Mouse (Mus musculus) cerebellum, adult 2 months (tissue): ENCODE measurements around the gene Slc22a12. TPM values are rescaled to one million over a fixed set of nuclear protein-coding genes. Genes with fewer than 3 reads are reported as not detected.

Experiments
- DNase-seq, 2 experiments: peaks; one replicate each; pipeline ENCODE4 v3.0.0; 2021
- H3K27ac ChIP-seq: fragments of 200-500 bp; 2 replicates; pipeline ENCODE4 v1.5.1; 2012; ENCODE audit warnings: low read length, control low read depth, inconsistent platforms; ENCODE audit not compliant: insufficient read depth
- H3K27me3 ChIP-seq: fragments of 200-500 bp; 2 replicates; pipeline ENCODE4 v1.6.1; 2012; ENCODE audit warnings: inconsistent platforms, mild to moderate bottlenecking, low read length, moderate library complexity; ENCODE audit not compliant: control insufficient read depth, insufficient read depth
- H3K4me1 ChIP-seq: fragments of 200-500 bp; 2 replicates; pipeline ENCODE4 v1.6.1; 2011; ENCODE audit warnings: low read length; ENCODE audit not compliant: control insufficient read depth, insufficient read depth
- H3K4me3 ChIP-seq: fragments of 200-500 bp; replicated peaks from 2 replicates; pipeline ENCODE3; 2011; ENCODE audit warnings: mild to moderate bottlenecking, low read depth, low read length, control low read depth; ENCODE audit not compliant: insufficient read depth
- CTCF ChIP-seq: fragments of 200-500 bp; IDR thresholded peaks from 2 replicates; pipeline ENCODE4 v1.5.1; 2011; ENCODE audit warnings: low read depth, mild to moderate bottlenecking, control low read depth, low read length, moderate library complexity, borderline replicate concordance; ENCODE audit not compliant: insufficient read depth
- POLR2A ChIP-seq: fragments of 200-500 bp; IDR thresholded peaks from 2 replicates; pipeline ENCODE4 v1.6.1; 2011; ENCODE audit warnings: low read length, control low read depth, borderline replicate concordance; ENCODE audit not compliant: insufficient read depth
- WGBS: fragments of 180-500 bp; shearing (Covaris S2); methylation state at CpG from one replicate; pipeline ENCODE4 v1.1.7; 2018; 5-methylcytosine and 5-hydroxymethylcytosine counted together
- polyA plus RNA-seq: library from polyadenylated mRNA; depleted of rRNA; stranded (reverse); fragments of >200 nt; gene quantifications from 2 replicates; pipeline ENCODE4 v1.2.3, GENCODE M21; 2012

Slc22a12 gene
- polyA plus RNA-seq, 1 experiment: 0.15 TPM

GRCm38 (mm10) chr19:6538546-6538945 is 4.3 kb downstream of the Slc22a12 start:
- Histone ChIP-seq H3K27me3 (no peaks in the 10 kb centered on the region), H3K4me1 (peaks cover 86% of the 10 kb centered on the region), H3K27ac (peak overlapping the region; percentile 74), H3K4me3 (no peak overlapping the region)
- peak in 1 of 2 experiments; percentile 44 for DNase-seq
- no peak for TF ChIP-seq POLR2A
- no peak for TF ChIP-seq CTCF
- WGBS: 37% methylated on average over 6 of the region's 6 CpGs

DNA sequence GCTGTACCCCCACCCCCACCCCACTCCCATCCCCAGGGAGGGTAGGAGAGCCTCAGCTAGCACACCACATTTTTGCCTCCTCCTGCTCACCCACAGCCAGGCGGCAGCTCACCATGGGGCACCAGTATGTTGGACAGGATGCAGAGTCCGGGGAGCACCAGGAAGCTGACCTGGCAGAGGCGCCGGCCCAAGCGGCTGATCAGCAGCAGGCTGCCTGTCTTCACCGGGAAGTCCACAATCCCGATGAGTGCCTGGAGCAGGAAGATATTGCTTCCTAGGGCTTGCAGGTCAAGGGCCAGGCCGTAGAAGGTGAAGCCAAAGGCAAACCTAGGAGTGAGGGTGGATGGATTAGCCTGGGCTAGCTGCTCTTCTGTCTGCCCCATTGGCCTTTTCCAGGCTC is 5.3 kb downstream of the Slc22a12 start:
- DNase-seq: peak; percentile 72 to 75
- Histone ChIP-seq H3K4me3 (no peak overlapping the region), H3K27me3 (no peaks in the 10 kb centered on the region), H3K27ac (peak overlapping the region; percentile 74), H3K4me1 (peaks cover 92% of the 10 kb centered on the region)
- WGBS: 12% methylated on average over 8 of the region's 8 CpGs
- TF ChIP-seq POLR2A (no peak), CTCF (no peak)

- 18% methylated on average over 6 of the region's 6 CpGs for WGBS
- no peak overlapping the region for H3K4me3 ChIP-seq
- H3K27ac ChIP-seq: peak overlapping the region; percentile 74
- no peaks in the 10 kb centered on the region for H3K27me3 ChIP-seq
- no peak for TF ChIP-seq CTCF
- TF ChIP-seq POLR2A: no peak
- DNase-seq: peak; percentile 72 to 78
- H3K4me1 ChIP-seq: peaks cover 92% of the 10 kb centered on the region
Observed at GRCm38 (mm10) chr19:6536696-6537095, 6.1 kb downstream of the Slc22a12 start.

DNA sequence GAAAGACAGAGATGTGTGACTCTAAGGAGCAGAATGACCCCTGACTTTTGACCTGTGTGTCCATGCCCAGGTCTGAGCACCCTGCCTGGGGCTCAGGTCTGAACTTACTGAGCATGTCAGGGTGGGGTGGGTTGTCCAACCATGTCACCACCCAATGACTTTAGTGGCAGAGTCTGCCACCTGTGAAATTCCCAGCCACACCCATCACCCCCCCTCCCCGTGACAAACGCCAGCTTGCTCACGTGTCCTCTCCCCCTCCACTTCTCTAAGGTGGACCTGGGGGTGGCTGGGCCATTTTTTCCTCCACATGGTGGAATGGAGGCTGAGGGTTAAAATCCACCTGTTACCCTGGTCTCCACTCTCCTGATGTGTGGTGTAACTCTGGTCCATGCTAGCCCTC is 6.6 kb downstream of the Slc22a12 start:
- 42% methylated on average over 3 of the region's 3 CpGs for WGBS
- Histone ChIP-seq H3K27me3 (no peaks in the 10 kb centered on the region), H3K27ac (peak overlapping the region; percentile 74)

GRCm38 (mm10) chr19:6534118-6534415 is 8.8 kb downstream of the Slc22a12 start:
- WGBS: 61% methylated on average over 5 of the region's 5 CpGs
- Histone ChIP-seq H3K27me3 (no peaks in the 10 kb centered on the region), H3K4me1 (peaks cover 87% of the 10 kb centered on the region), H3K4me3 (no peak overlapping the region), H3K27ac (peak overlapping the region; percentile 78)
- no peak for TF ChIP-seq CTCF
- TF ChIP-seq POLR2A: no peak
- DNase-seq: no peak

More for the DNA sequence above, 6.6 kb downstream of the Slc22a12 start:
- H3K4me1 ChIP-seq: peaks cover 93% of the 10 kb centered on the region
- TF ChIP-seq CTCF: no peak
- TF ChIP-seq POLR2A: no peak
- H3K4me3 ChIP-seq: no peak overlapping the region
- no peak for DNase-seq

DNA sequence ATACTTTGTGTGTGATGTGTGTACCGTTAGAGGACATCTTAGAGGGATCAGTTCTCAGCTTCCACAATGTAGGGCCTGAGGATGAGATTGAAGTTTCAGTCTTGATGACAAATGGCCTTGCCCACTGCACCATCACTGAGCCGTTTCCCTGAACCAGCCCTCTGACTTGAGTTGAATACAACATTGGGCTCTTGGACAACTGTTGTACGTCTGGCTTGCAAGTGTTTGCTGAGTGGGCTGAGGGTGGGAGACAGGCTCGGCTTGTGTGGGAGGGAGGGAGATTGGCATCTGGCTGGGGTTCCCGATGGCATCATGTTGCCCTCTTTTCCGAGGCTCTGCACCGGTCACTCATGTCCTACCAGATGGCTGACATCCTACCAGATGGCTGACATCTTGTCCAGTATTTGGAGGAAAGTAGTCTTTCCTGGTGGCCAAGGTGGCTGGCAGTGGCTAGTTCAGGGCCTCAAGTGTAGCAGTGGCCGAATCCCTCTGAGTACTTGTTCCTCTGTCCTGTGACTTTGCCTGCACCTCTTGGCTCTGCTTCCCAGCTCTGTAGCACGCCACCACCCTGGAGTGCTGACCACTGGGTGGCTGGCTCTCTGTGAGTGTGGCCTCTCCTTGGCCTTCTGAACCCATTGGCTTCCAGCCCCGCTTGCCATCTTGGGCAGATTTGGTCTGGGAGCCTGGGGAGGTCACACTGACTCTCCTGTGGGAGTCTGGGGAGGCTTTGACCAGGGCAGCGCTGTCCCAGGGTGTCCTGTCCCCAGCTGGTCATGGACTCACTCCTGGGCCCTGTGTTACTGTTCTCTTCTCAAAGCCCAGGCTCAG is 9.3 kb downstream of the Slc22a12 start:
- peak; percentile 79 to 85 for DNase-seq
- Histone ChIP-seq H3K4me1 (peaks cover 87% of the 10 kb centered on the region), H3K4me3 (no peak overlapping the region), H3K27ac (peak overlapping the region; percentile 78), H3K27me3 (no peaks in the 10 kb centered on the region)
- TF ChIP-seq POLR2A (no peak), CTCF (peak; percentile 2; the same call in 1 of the 2 replicates)
- 15% methylated on average over 11 of the region's 11 CpGs for WGBS

DNA sequence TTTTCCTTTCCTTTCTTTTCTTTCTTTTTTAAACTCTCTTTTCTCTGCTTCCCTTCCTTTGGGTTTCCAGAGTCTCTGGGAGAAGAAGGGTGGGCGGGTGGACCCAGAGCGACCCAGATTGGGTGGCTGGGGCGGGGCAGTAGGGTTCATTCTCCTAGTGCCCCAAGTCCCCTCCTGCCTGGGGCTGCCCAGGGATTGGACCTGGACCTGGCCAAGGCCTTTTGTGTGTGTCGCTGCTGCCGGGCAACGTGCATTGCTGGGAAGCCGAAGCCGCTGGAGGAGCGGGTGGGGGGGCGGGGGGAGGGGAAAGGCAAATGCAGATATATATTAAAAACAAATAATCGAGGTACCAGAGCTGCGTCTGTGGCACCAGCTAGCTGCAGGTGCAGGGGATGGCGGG is 10.2 kb downstream of the Slc22a12 start:
- no peak overlapping the region for H3K4me3 ChIP-seq
- H3K27me3 ChIP-seq: no peaks in the 10 kb centered on the region
- peaks cover 87% of the 10 kb centered on the region for H3K4me1 ChIP-seq
- peak overlapping the region; percentile 92; the same call in 1 of the 2 replicates for H3K27ac ChIP-seq
- DNase-seq: no peak
- TF ChIP-seq POLR2A (no peak), CTCF (no peak)
- WGBS: 31% methylated on average over 13 of the region's 13 CpGs
